Mouse (Mus musculus) MEL (cell line): ENCODE results near the gene Cdh4. TPM values are rescaled to one million over a fixed set of nuclear protein-coding genes. Genes with fewer than 3 reads are reported as not detected.

Experiments used
- DNase-seq: peaks from one replicate; pipeline ENCODE4 v3.0.0; 2011; ENCODE audit warnings: low read depth, low spot score
- H3K27ac ChIP-seq: 2 replicates; pipeline ENCODE4 v1.5.1; 2012; ENCODE audit warnings: low read depth, mild to moderate bottlenecking, control low read depth, low read length, moderate library complexity; ENCODE audit not compliant: control insufficient read depth
- H3K27me3 ChIP-seq, 2 experiments: fragments of 150-350 bp in 1 of 2; sonication (generic) in 1 of 2; 2 replicates each; pipeline ENCODE4 v1.6.1; 2012; ENCODE audit warnings: low read length in 2 of 2, mild to moderate bottlenecking in 2 of 2, improper control_type of control experiment in 1 of 2, moderate library complexity in 1 of 2; ENCODE audit not compliant: insufficient read depth in 2 of 2, control insufficient read depth in 1 of 2
- H3K36me3 ChIP-seq, 2 experiments: 2 replicates each; pipeline ENCODE4 v1.6.1; 2012 to 2014; ENCODE audit warnings: low read length in 2 of 2, improper control_type of control experiment in 1 of 2, inconsistent platforms in 1 of 2, mild to moderate bottlenecking in 1 of 2; ENCODE audit not compliant: insufficient read depth in 2 of 2, control insufficient read depth in 1 of 2
- H3K4me1 ChIP-seq, 2 experiments: fragments of 150-350 bp in 1 of 2; sonication (generic) in 1 of 2; 2 replicates each; pipeline ENCODE4 v1.6.1; 2012; ENCODE audit warnings: low read length in 2 of 2, improper control_type of control experiment in 1 of 2, mild to moderate bottlenecking in 1 of 2; ENCODE audit not compliant: insufficient read depth in 2 of 2, control insufficient read depth in 1 of 2
- H3K4me3 ChIP-seq, 2 experiments: fragments of 150-350 bp in 1 of 2; sonication (generic) in 1 of 2; 2 replicates each; pipeline ENCODE4 v1.5.1; 2012; ENCODE audit warnings: low read depth in 2 of 2, low read length in 2 of 2, mild to moderate bottlenecking in 2 of 2, moderate library complexity in 2 of 2, control low read depth in 1 of 2, improper control_type of control experiment in 1 of 2; ENCODE audit not compliant: control insufficient read depth in 1 of 2, insufficient read depth in 1 of 2
- H3K79me2 ChIP-seq: 2 replicates; pipeline ENCODE4 v1.6.1; 2012; ENCODE audit warnings: mild to moderate bottlenecking, low read length, moderate library complexity; ENCODE audit not compliant: control insufficient read depth, poor library complexity, insufficient read depth
- H3K9ac ChIP-seq: 2 replicates; pipeline ENCODE4 v1.6.1; 2012; ENCODE audit warnings: low read depth, mild to moderate bottlenecking, control low read depth, low read length, moderate library complexity; ENCODE audit not compliant: control insufficient read depth, poor library complexity, severe bottlenecking
- H3K9me3 ChIP-seq: fragments of 150-350 bp; sonication (generic); replicated peaks from 2 replicates; pipeline ENCODE4 v1.6.1; 2012; ENCODE audit warnings: mild to moderate bottlenecking, low read length, improper control_type of control experiment, moderate library complexity; ENCODE audit not compliant: insufficient read depth
- CHD1 ChIP-seq: IDR thresholded peaks from 2 replicates; pipeline ENCODE4 v1.6.1; 2012; ENCODE audit warnings: low read depth, mild to moderate bottlenecking, inconsistent platforms, low read length, improper control_type of control experiment
- CHD2 ChIP-seq: IDR thresholded peaks from 2 replicates; pipeline ENCODE4 v1.6.1; 2011; ENCODE audit warnings: low read length, improper control_type of control experiment
- ELF1 ChIP-seq: IDR thresholded peaks from 2 replicates; pipeline ENCODE4 v1.6.1; 2014; ENCODE audit warnings: low read depth, mild to moderate bottlenecking, inconsistent platforms, low read length, improper control_type of control experiment, moderate library complexity
- EP300 ChIP-seq, 2 experiments: IDR thresholded peaks; 2 replicates each; pipeline ENCODE4 v1.6.1; 2011; ENCODE audit warnings: improper control_type of control experiment in 2 of 2, low read length in 2 of 2, low read depth in 1 of 2, mild to moderate bottlenecking in 1 of 2
- GATA1 ChIP-seq: IDR thresholded peaks from 2 replicates; pipeline ENCODE4 v1.6.1; 2011; ENCODE audit warnings: low read depth, low read length, improper control_type of control experiment
- JUND ChIP-seq: IDR thresholded peaks from 2 replicates; pipeline ENCODE4 v1.6.1; 2011; ENCODE audit warnings: low read depth, mild to moderate bottlenecking, improper control_type of control experiment, low read length
- MAFK ChIP-seq: IDR thresholded peaks from 2 replicates; pipeline ENCODE4 v1.6.1; 2011; ENCODE audit warnings: low read depth, mild to moderate bottlenecking, low read length, improper control_type of control experiment, borderline replicate concordance
- MAX ChIP-seq: IDR thresholded peaks from 2 replicates; pipeline ENCODE4 v1.6.1; 2011; ENCODE audit warnings: low read length, improper control_type of control experiment
- MAZ ChIP-seq: IDR thresholded peaks from 2 replicates; pipeline ENCODE4 v1.6.1; 2012; ENCODE audit warnings: low read depth, mild to moderate bottlenecking, inconsistent platforms, low read length, improper control_type of control experiment
- MEF2A ChIP-seq: IDR thresholded peaks from 2 replicates; pipeline ENCODE4 v1.6.1; 2014; ENCODE audit warnings: low read depth, mild to moderate bottlenecking, inconsistent platforms, low read length, improper control_type of control experiment; ENCODE audit not compliant: poor library complexity, insufficient replicate concordance, severe bottlenecking; ENCODE audit errors: extremely low read depth
- MYB ChIP-seq: IDR thresholded peaks from 2 replicates; pipeline ENCODE4 v1.6.1; 2011; ENCODE audit warnings: mild to moderate bottlenecking, low read depth, low read length, improper control_type of control experiment
- NRF1 ChIP-seq: IDR thresholded peaks from 2 replicates; pipeline ENCODE4 v1.6.1; 2014; ENCODE audit warnings: low read depth, mild to moderate bottlenecking, inconsistent platforms, low read length, improper control_type of control experiment, moderate library complexity; ENCODE audit not compliant: poor library complexity, insufficient read depth, severe bottlenecking
- POLR2A ChIP-seq, 2 experiments: IDR thresholded peaks; 2 replicates each; pipeline ENCODE4 v1.6.1; 2011 to 2012; ENCODE audit warnings: low read length in 2 of 2, mild to moderate bottlenecking in 2 of 2, control low read depth in 1 of 2, improper control_type of control experiment in 1 of 2, low read depth in 1 of 2, moderate library complexity in 1 of 2; ENCODE audit not compliant: control insufficient read depth in 1 of 2, insufficient read depth in 1 of 2, poor library complexity in 1 of 2
- POLR2AphosphoS2 ChIP-seq: IDR thresholded peaks from 2 replicates; pipeline ENCODE4 v1.6.1; 2011; ENCODE audit warnings: low read length, improper control_type of control experiment
- POLR2AphosphoS5 ChIP-seq: IDR thresholded peaks from 2 replicates; pipeline ENCODE4 v1.6.1; 2012; ENCODE audit warnings: low read depth, borderline replicate concordance, mild to moderate bottlenecking, inconsistent platforms, low read length, moderate library complexity, mixed read lengths
- RAD21 ChIP-seq: IDR thresholded peaks from 2 replicates; pipeline ENCODE4 v1.6.1; 2011; ENCODE audit warnings: mild to moderate bottlenecking, low read depth, low read length, improper control_type of control experiment
- SIN3A ChIP-seq: IDR thresholded peaks from 2 replicates; pipeline ENCODE4 v1.6.1; 2012; ENCODE audit warnings: low read length, improper control_type of control experiment, inconsistent platforms
- polyA plus RNA-seq, 2 experiments: library from polyadenylated mRNA; stranded (reverse) in 1 of 2; unstranded in 1 of 2; fragments of >175 nt in 1 of 2; fragments of >200 nt in 1 of 2; gene quantifications; 2 replicates each; pipeline versions ENCODE4 v1.2.1 to v1.2.4; 2012; ENCODE audit warnings: low replicate concordance in 2 of 2, low read depth in 1 of 2; ENCODE audit not compliant: insufficient read length in 2 of 2, insufficient read depth in 1 of 2, missing spikeins in 1 of 2
- total RNA-seq: library from RNA; depleted of rRNA; stranded (reverse); fragments of 300-350 nt; gene quantifications from 2 replicates; pipeline ENCODE4 v1.2.3, GENCODE M21; 2012

The Cdh4 gene
- total and polyA plus RNA-seq, 3 experiments, result not detected

- Histone ChIP-seq H3K4me3 (no peak overlapping the region), H3K9ac (no peak overlapping the region), H3K4me1 (no peaks in the 10 kb centered on the region), H3K27me3 (no peaks in the 10 kb centered on the region)
- TF ChIP-seq MAX, result no peak
- TF ChIP-seq RAD21, result no peak
- TF ChIP-seq SIN3A, result no peak
- no peak for TF ChIP-seq CHD2
- no peak for TF ChIP-seq MEF2A
- TF ChIP-seq POLR2AphosphoS5, result no peak
- no peak for TF ChIP-seq NRF1
- TF ChIP-seq JUND, result no peak
- no peak for TF ChIP-seq EP300 (IDR thresholded peaks at IDR 0.05; ENCODE audit: low read depth in 1 of 2, low read length in 2 of 2)
- no peak for TF ChIP-seq ELF1
- no peak for TF ChIP-seq GATA1
- TF ChIP-seq, all 39 proteins: peak for 0
- no peaks in the 10 kb centered on the region for H3K9me3 ChIP-seq
- no peaks in the 10 kb centered on the region for H3K36me3 ChIP-seq
- H3K27ac ChIP-seq, result no peak overlapping the region
- DNase-seq, result no peak
- no peaks in the 10 kb centered on the region for H3K79me2 ChIP-seq
These were observed 452 bp downstream of the Cdh4 start for GRCm38 (mm10) chr2:179442541-179443225.

- H3K4me3 ChIP-seq, result no peak overlapping the region
- DNase-seq, result no peak
- no peaks in the 10 kb centered on the region for H3K9me3 ChIP-seq
- no peaks in the 10 kb centered on the region for H3K27me3 ChIP-seq
- TF ChIP-seq POLR2A (IDR thresholded peaks at IDR 0.05; ENCODE audit: control insufficient read depth in 1 of 2, insufficient read depth in 1 of 2, low read depth in 1 of 2, low read length in 2 of 2, poor library complexity in 1 of 2) (no peak), MAZ (no peak), CHD1 (no peak), POLR2AphosphoS2 (no peak), MYB (no peak), NRF1 (no peak), MAFK (no peak)
- H3K4me1 ChIP-seq, result no peaks in the 10 kb centered on the region
- H3K36me3 ChIP-seq, result no peaks in the 10 kb centered on the region
- no peak overlapping the region for H3K9ac ChIP-seq
- no peaks in the 10 kb centered on the region for H3K79me2 ChIP-seq
- no peak overlapping the region for H3K27ac ChIP-seq
These were observed 1.1 kb downstream of the Cdh4 start for GRCm38 (mm10) chr2:179443226-179443815.
